Mouse (Mus musculus): ENCODE results near the gene Fance. TPM values are rescaled to one million over a fixed set of nuclear protein-coding genes. Genes with fewer than 3 reads are reported as not detected.

Fance gene
- polyA plus RNA-seq, 1 experiment = 33.1 TPM

GRCm38 (mm10) chr17:28308297-28309195, 4.8 kb upstream of the Fance start:
- peak overlapping the region; percentile 90 for H3K4me3 ChIP-seq (replicated peaks)
- H3K27me3 ChIP-seq (replicated peaks) = no peaks in the 10 kb centered on the region
- peaks cover 54% of the 10 kb centered on the region for H3K4me1 ChIP-seq
- peaks cover 12% of the 10 kb centered on the region for H3K9me3 ChIP-seq
- peaks cover 8% of the 10 kb centered on the region for H3K36me3 ChIP-seq (replicated peaks; ENCODE audit: low read length)
- TF ChIP-seq FLI1 (IDR thresholded peaks at IDR 0.05; ENCODE audit: low read length) (no peak), GATA1 (IDR thresholded peaks at IDR 0.05; ENCODE audit: borderline replicate concordance, low read length) (no peak)

GRCm38 (mm10) chr17:28310831-28311230, 2.5 kb upstream of the Fance start:
- Histone ChIP-seq H3K36me3 (replicated peaks; ENCODE audit: low read length) (peaks cover 9% of the 10 kb centered on the region), H3K4me3 (replicated peaks) (no peak overlapping the region), H3K9me3 (no peaks in the 10 kb centered on the region), H3K4me1 (peaks cover 62% of the 10 kb centered on the region), H3K27me3 (replicated peaks) (no peaks in the 10 kb centered on the region)
- no peak for TF ChIP-seq FLI1 (IDR thresholded peaks at IDR 0.05; ENCODE audit: low read length)
- no peak for TF ChIP-seq GATA1 (IDR thresholded peaks at IDR 0.05; ENCODE audit: borderline replicate concordance, low read length)

DNA sequence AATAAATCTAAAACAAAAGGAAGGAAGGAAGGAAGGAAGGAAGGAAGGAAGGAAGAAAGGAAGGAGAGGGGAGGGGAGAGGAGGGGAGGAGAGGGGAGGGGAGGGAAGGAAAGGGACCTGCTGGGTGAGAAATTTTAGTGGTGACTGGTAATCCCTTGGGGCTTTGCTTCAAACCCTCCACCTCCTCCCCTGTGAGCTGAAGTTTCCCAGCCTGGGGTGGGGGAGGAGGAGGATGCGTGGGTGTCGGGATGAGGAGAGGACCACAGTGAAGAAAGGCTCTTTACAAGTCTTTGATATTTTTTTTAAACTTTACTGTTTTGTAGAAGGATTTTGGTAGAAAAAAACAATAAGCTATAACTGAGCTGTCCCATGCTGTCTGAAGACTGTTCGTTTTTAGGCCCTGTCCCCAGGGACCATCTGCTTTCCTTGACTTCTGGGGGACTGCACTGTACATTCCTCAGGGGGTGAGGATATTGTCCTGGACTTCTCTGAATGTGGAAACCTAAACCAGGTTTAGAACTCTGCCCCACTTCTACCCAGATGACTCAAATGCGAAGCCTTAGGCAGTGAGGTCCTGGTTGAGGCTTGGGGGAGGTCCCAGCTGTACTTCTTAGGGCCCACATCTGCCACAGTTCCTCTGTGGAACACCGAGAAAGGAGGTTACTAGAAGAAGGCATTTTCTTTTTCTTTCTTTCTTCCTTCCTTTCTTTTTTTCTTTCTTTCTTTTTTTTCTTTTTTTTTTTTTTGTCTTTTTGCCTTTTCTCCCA, 1.8 kb upstream of the Fance start:
- peaks cover 68% of the 10 kb centered on the region for H3K4me1 ChIP-seq
- TF ChIP-seq GATA1 (IDR thresholded peaks at IDR 0.05; ENCODE audit: borderline replicate concordance, low read length) (no peak), FLI1 (IDR thresholded peaks at IDR 0.05; ENCODE audit: low read length) (no peak)
- H3K27me3 ChIP-seq (replicated peaks) = no peaks in the 10 kb centered on the region
- no peaks in the 10 kb centered on the region for H3K9me3 ChIP-seq
- no peak overlapping the region for H3K4me3 ChIP-seq (replicated peaks)
- H3K36me3 ChIP-seq (replicated peaks; ENCODE audit: low read length) = peaks cover 16% of the 10 kb centered on the region

GRCm38 (mm10) chr17:28312232-28313211, 797 bp upstream of the Fance start:
- no peak for TF ChIP-seq FLI1 (IDR thresholded peaks at IDR 0.05; ENCODE audit: low read length)
- no peak for TF ChIP-seq GATA1 (IDR thresholded peaks at IDR 0.05; ENCODE audit: borderline replicate concordance, low read length)
- peaks cover 72% of the 10 kb centered on the region for H3K4me1 ChIP-seq

GRCm38 (mm10) chr17:28313880-28314225, 534 bp downstream of the Fance start:
- peaks cover 61% of the 10 kb centered on the region for H3K4me1 ChIP-seq

More at GRCm38 (mm10) chr17:28312232-28313211, 797 bp upstream of the Fance start:
- Histone ChIP-seq H3K9me3 (no peaks in the 10 kb centered on the region), H3K4me3 (replicated peaks) (peak overlapping the region; percentile 94), H3K36me3 (replicated peaks; ENCODE audit: low read length) (peaks cover 26% of the 10 kb centered on the region), H3K27me3 (replicated peaks) (no peaks in the 10 kb centered on the region)

DNA sequence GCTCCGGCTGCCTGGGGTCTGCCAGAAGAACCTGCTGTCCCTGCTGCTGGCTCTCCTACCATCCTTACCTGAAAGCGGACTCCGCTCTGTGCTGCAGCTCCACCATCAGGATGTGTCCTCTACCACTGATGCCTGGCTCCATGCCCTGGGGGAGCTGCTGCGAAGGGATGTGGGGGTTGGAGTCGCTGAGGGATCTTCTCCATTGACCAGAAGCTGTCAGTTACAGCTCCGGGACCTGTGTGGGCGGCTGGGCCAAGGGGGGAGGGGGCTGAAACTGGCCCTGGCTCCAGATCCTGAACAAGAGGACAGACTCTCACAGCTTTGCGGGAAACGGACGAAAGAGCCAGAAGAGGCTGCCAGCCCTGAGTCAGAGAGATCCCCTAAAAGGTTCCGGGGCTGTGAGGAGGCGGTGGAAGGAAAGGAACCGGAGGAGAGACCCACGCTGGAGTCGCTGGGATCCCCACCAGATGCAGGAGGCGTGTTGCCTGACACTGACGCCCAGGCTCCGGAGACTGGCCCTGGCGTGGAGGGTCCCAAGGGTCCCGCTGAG, 2.4 kb downstream of the Fance start:
- peaks cover 54% of the 10 kb centered on the region for H3K4me1 ChIP-seq

More at GRCm38 (mm10) chr17:28313880-28314225, 534 bp downstream of the Fance start:
- no peaks in the 10 kb centered on the region for H3K9me3 ChIP-seq
- peak overlapping the region; percentile 94 for H3K4me3 ChIP-seq (replicated peaks)
- no peaks in the 10 kb centered on the region for H3K27me3 ChIP-seq (replicated peaks)
- TF ChIP-seq FLI1 (IDR thresholded peaks at IDR 0.05; ENCODE audit: low read length) = no peak
- TF ChIP-seq GATA1 (IDR thresholded peaks at IDR 0.05; ENCODE audit: borderline replicate concordance, low read length) = no peak
- H3K36me3 ChIP-seq (replicated peaks; ENCODE audit: low read length) = peaks cover 39% of the 10 kb centered on the region

DNA sequence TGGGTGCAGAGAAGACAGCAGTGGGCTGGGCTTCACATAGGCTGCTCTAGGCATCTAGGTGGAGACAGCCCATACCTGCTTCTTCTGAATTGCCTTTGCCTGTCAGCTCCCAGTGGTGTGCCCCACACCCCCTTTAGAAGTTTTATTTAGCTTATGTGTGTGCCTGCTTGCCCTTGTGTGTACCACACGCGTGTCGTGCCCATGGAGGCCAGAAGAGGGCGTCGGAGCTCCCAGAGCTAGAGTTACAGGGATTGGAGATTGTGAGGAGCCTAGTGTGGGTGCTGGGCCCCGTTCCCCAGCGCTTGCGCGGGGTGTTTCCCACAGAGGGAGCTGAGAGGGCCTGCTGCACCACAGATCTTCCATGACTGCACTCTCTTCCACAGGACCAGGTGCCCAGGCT, 3.2 kb downstream of the Fance start:
- H3K36me3 ChIP-seq (replicated peaks; ENCODE audit: low read length) = peaks cover 63% of the 10 kb centered on the region
- H3K4me3 ChIP-seq (replicated peaks) = no peak overlapping the region
- TF ChIP-seq FLI1 (IDR thresholded peaks at IDR 0.05; ENCODE audit: low read length) = no peak
- no peak for TF ChIP-seq GATA1 (IDR thresholded peaks at IDR 0.05; ENCODE audit: borderline replicate concordance, low read length)
- no peaks in the 10 kb centered on the region for H3K27me3 ChIP-seq (replicated peaks)
- peaks cover 52% of the 10 kb centered on the region for H3K4me1 ChIP-seq
- no peaks in the 10 kb centered on the region for H3K9me3 ChIP-seq

More for the DNA sequence above, 2.4 kb downstream of the Fance start:
- TF ChIP-seq FLI1 (IDR thresholded peaks at IDR 0.05; ENCODE audit: low read length) (no peak), GATA1 (IDR thresholded peaks at IDR 0.05; ENCODE audit: borderline replicate concordance, low read length) (no peak)
- no peak overlapping the region for H3K4me3 ChIP-seq (replicated peaks)
- peaks cover 55% of the 10 kb centered on the region for H3K36me3 ChIP-seq (replicated peaks; ENCODE audit: low read length)
- H3K9me3 ChIP-seq = no peaks in the 10 kb centered on the region
- H3K27me3 ChIP-seq (replicated peaks) = no peaks in the 10 kb centered on the region

GRCm38 (mm10) chr17:28317091-28317490, 3.8 kb downstream of the Fance start:
- H3K4me1 ChIP-seq = peaks cover 46% of the 10 kb centered on the region
- no peaks in the 10 kb centered on the region for H3K9me3 ChIP-seq
- H3K27me3 ChIP-seq (replicated peaks) = no peaks in the 10 kb centered on the region
- peaks cover 69% of the 10 kb centered on the region for H3K36me3 ChIP-seq (replicated peaks; ENCODE audit: low read length)
- TF ChIP-seq GATA1 (IDR thresholded peaks at IDR 0.05; ENCODE audit: borderline replicate concordance, low read length) = no peak
- TF ChIP-seq FLI1 (IDR thresholded peaks at IDR 0.05; ENCODE audit: low read length) = no peak
- no peak overlapping the region for H3K4me3 ChIP-seq (replicated peaks)

GRCm38 (mm10) chr17:28317725-28318124, 4.4 kb downstream of the Fance start:
- H3K4me3 ChIP-seq (replicated peaks) = no peak overlapping the region
- TF ChIP-seq GATA1 (IDR thresholded peaks at IDR 0.05; ENCODE audit: borderline replicate concordance, low read length) (no peak), FLI1 (IDR thresholded peaks at IDR 0.05; ENCODE audit: low read length) (no peak)
- no peaks in the 10 kb centered on the region for H3K9me3 ChIP-seq
- H3K4me1 ChIP-seq = peaks cover 39% of the 10 kb centered on the region
- H3K36me3 ChIP-seq (replicated peaks; ENCODE audit: low read length) = peaks cover 75% of the 10 kb centered on the region
- H3K27me3 ChIP-seq (replicated peaks) = no peaks in the 10 kb centered on the region

Measured in megakaryocyte, embryonic 14.5 days (primary cell).